Mouse (Mus musculus) gastrocnemius, adult 2 months (tissue): ENCODE results near the gene Plcl2. TPM values are rescaled to one million over a fixed set of nuclear protein-coding genes. Genes with fewer than 3 reads are reported as not detected.
"Not testable (repeated sequence)": the region's sequence is repeated elsewhere in the genome, so short reads cannot be mapped to it uniquely, and the experiment has no call there.

Experiments
- DNase-seq: peaks from one replicate; pipeline ENCODE4 v3.0.0; 2022
- H3K27ac ChIP-seq: fragments of 200-600 bp; 2 replicates; pipeline ENCODE4 v1.8.1; 2022; ENCODE audit warnings: mild to moderate bottlenecking
- H3K4me3 ChIP-seq: fragments of 200-600 bp; 2 replicates; pipeline ENCODE4 v1.8.1; 2022; ENCODE audit warnings: mild to moderate bottlenecking, moderate library complexity
- CTCF ChIP-seq: fragments of 200-600 bp; IDR thresholded peaks from 2 replicates; pipeline ENCODE4 v1.8.1; 2022; ENCODE audit warnings: antibody characterized with exemption, mild to moderate bottlenecking, moderate library complexity
- intact Hi-C: fragments of 180-260 bp; cut with DNase I; formaldehyde crosslinking; loops from one replicate; pipeline ENCODE4 v1.15.1; 2025
- total RNA-seq, 2 experiments: library from RNA; stranded (reverse); gene quantifications; 2 replicates each; pipeline ENCODE4 v1.2.3; 2021

Plcl2 gene
- total RNA-seq, 2 experiments from 2014 or later = 31.0 to 37.2 TPM

DNA sequence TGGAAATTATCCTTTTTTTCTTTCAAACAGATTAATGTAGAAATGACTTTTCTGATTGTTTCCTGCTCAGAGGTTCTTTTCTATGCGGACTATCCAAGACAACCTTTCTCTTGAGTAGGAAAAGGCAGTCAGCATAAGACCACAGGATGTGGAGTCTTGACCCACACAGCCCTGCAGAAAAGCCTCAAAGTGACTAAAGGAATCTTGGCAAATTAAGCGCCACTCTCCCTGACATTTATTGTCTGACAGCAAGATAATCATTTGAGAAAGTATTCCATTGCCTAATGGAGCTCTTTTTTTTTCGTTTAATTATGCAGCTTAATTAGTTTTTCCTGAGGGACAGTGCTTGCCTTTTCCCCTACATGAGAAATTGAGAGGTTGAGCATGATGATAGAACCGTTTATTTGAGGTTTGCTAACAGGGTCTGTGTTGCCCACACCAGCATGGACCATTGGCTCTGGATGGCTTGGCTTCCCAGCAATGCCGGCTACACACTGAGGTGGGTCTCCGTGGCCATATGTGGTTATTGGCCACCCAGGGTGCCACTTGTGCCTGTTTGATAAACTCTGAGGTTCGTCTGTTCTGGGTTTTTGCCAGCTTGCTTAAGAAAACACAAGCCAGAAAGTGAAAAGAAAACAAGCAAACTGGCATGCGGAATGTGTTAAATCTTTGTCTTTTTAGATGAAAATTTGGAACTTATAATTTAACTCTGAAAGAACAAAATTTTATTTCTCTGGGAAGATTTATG, 56.3 kb downstream of the Plcl2 start:
- Histone ChIP-seq H3K27ac (no peak overlapping the region), H3K4me3 (no peak overlapping the region)
- intact Hi-C loops = no loop called here
- no peak for DNase-seq
- no peak for TF ChIP-seq CTCF

DNA sequence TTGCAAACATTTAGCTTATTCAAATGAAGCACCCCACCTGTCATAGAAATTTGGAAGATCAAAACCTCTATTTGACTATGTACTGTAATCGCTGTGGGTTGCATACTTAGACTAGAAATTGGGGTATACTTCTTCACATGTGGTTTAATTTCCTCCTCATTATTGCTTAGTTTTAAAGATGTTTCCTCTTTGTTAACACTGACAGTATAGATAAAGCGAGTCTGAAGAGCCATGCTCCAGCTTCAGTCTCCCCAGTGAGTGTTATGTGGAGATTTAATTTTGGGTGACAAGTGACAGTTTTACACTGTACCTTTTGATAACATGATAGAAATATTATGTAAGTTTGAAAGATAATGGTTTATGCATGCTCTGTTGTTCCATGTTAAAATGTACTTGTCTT, 59.6 kb downstream of the Plcl2 start:
- TF ChIP-seq CTCF = no peak
- Histone ChIP-seq H3K27ac (no peak overlapping the region), H3K4me3 (no peak overlapping the region)
- DNase-seq = no peak
- intact Hi-C loops = no loop called here

DNA sequence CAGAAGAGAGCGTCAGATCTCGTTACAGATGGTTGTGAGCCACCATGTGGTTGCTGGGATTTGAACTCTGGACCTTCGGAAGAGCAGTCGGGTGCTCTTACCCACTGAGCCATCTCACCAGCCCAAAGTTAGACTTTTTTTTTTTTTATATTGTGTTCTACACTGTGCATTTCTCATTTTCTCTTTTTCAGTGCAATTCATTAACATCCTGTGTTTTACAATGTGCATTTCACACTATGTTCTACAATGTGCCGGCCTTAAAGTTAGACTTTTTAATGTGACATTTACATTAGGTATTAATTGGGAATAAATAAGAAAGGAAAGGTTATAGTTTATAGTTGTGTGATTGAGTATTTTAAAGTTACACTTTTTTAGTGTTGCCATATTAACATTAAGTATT, 61.0 kb downstream of the Plcl2 start:
- H3K27ac ChIP-seq, DNase-seq, H3K4me3 ChIP-seq, intact Hi-C loops: not testable (repeated sequence)

DNA sequence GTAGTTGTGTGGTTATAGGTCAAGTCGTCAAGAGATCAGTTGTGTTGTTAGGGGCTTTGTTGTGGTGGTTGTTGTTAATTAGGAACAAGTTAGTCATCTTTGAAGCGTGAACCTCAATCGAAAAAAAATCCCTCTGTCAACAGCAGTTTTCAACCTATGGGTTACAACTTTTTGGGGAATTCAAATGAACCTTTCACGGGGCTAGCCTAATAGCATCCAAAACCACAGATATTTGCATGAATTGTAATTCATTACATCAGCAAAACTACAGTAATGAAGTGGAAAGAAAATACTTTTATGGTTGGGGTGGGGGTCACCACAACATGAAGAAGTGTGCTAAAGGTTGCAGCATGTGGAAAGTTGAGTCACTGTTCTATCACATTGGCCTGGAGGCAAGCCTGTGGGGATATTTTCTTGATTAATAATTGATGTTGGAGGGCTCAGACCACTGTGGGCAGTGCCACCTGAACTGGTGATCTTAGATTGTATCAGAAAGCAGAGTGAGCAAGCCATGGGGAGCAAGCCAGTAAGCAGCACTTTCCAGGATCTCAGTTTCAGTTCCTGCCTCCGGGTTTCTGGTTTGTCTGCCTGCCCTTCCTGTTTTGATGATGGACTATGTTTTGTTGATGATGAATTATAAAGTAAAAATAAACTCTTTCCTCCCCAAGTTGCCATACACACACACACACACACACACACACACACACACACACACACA, 61.6 kb downstream of the Plcl2 start:
- TF ChIP-seq CTCF = no peak
- no peak for DNase-seq
- Histone ChIP-seq H3K4me3 (no peak overlapping the region), H3K27ac (no peak overlapping the region)
- intact Hi-C loops = no loop called here

DNA sequence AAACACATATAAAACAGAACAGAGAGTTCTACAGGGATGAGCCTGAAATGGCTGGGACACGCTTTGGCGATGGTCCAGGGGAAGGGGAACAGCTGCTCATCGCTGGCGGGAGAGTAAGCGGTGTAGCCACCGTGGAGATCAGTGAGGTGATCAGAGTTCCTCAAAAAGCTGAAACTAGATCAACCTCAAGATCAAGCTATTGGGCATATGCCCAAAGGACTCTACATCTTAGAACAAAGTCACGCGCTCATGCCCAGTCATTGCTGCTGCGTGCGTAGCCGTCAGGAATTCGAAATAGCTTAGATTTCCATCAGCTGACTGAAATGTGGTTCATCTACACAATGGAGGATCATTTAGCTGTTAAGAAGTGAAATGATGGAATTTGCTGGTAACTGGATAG, 65.0 kb downstream of the Plcl2 start:
- intact Hi-C loops = no loop called here
- peak; percentile 74 for DNase-seq
- peak overlapping the region; percentile 53 for H3K27ac ChIP-seq
- H3K4me3 ChIP-seq = peak overlapping the region; percentile 19; the same call in 1 of the 2 replicates
- no peak for TF ChIP-seq CTCF

DNA sequence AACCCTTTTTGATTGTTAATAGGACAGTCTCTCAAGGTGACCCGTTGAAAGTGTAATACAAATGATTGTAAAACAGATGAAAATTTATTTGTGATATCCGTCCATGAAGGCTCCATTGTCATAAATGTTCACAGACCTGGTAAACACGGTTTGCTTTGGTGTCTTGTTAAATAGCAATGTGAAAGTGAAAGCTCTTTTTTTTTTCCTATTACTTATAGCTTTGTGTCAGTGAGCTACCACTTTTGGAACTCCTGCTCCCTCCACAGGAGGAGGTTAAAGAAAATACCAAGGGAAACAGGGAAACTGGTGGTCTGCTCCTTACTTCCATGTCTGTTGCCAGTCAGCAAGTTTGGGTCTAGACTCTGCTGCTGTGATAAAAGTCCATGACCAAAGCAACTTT, 71.2 kb downstream of the Plcl2 start:
- TF ChIP-seq CTCF = no peak
- no peak for DNase-seq
- Histone ChIP-seq H3K4me3 (peak overlapping the region; percentile 9; the same call in 1 of the 2 replicates), H3K27ac (no peak overlapping the region)
- intact Hi-C loops = no loop called here

DNA sequence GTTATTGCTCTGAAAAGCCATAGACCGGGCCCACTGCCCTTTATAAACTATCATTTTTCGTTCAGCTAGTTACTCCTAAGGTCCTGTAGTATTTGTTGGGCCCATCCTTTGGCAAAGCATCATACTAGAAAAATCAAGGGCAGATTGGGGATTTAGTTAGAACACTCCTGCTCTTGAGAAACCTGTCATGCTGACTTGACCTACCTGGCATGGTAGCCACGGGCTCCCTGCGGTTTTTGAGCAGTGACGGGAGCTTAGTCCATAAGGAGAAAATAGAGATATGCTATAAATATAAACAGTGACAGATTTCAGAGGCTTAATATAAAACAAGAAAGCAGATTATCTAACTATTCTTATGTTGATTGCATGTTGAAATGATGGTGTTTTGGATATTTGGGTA, 77.6 kb downstream of the Plcl2 start:
- intact Hi-C loops = no loop called here
- H3K27ac ChIP-seq = peak overlapping the region; percentile 25; the same call in 1 of the 2 replicates

DNA sequence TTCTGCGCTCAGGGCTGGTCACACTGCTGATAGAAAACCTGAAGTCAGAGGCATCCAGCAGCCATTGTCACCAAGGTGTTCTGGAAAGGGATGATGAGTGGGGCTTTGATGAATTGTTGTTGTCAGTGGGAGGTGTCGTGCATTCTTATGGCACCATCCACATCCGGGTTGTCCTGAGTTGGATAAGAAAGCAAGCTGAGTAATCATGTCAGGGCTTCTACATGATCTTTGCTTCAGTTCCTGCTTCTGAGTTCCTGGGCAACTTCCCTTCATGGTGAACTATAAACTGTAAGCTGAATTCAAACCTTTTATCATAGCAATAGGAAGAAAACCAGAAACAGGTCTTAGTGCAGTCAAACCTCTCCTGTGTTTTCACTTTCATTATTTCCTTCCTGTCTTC, 78.7 kb downstream of the Plcl2 start:
- TF ChIP-seq CTCF = no peak
- intact Hi-C loops = no loop called here
- DNase-seq = no peak

More for the DNA sequence above, 77.6 kb downstream of the Plcl2 start:
- DNase-seq = peak; percentile 31
- H3K4me3 ChIP-seq = no peak overlapping the region
- no peak for TF ChIP-seq CTCF

DNA sequence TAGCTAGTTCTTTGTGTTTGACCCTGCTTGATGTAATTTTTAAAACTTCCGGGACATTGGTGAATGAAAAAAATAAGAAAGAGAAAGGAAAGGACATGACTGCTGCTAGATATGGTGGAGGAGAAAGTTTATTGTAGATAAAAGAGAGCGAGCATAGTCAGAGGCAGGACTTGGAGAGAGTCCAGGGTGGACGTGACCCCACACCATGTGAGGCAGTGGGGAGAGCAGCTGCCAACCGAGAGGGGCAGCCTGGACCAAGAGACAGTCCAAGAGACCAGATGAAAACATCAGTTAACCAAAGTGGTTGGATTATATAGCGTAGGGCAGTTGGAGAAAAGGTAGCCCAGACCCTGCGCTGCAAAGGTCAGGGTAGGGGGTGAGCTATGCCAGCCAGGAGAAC, 91.0 kb downstream of the Plcl2 start:
- Histone ChIP-seq H3K4me3 (no peak overlapping the region), H3K27ac (peak overlapping the region; percentile 46; the same call in 1 of the 2 replicates)
- TF ChIP-seq CTCF = no peak
- DNase-seq = no peak
- intact Hi-C loops = no loop called here

More for the DNA sequence above, 78.7 kb downstream of the Plcl2 start:
- Histone ChIP-seq H3K4me3 (no peak overlapping the region), H3K27ac (peak overlapping the region; percentile 28; the same call in 1 of the 2 replicates)

DNA sequence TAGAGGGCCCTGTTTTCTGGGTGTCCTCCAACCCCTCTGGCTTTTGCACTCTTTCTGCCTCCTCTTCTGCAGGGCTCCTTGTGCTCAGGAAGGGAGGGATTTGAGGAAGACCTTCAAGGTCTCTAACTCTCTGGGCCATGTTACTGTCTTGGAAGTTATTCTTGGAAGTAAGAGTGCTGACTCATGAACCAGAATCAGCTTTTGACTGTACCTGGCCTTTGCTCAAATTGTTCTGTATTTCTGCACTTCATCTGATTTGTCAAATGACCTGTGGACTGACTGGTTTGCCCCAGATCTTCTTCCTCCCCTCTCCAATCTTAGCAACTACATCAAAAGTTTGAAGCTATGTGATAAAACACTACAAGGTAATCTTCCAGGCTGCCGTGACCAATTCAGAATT, 91.5 kb downstream of the Plcl2 start:
- Histone ChIP-seq H3K27ac (peak overlapping the region; percentile 46; the same call in 1 of the 2 replicates), H3K4me3 (no peak overlapping the region)
- no peak for DNase-seq
- no peak for TF ChIP-seq CTCF
- intact Hi-C loops = no loop called here

DNA sequence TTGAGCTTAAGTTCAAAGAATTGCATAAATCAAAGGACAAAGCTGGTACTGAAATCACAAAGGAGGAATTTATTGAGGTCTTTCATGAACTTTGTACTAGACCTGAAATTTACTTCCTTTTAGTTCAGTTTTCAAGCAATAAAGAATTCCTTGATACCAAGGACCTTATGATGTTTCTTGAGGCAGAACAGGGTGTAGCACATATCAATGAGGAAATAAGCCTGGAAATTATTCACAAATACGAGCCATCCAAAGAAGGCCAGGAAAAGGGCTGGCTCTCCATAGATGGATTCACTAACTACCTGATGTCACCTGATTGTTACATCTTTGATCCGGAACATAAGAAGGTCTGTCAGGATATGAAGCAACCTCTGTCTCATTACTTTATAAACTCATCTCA, 97.7 kb downstream of the Plcl2 start:
- intact Hi-C loops = no loop called here
- no peak for DNase-seq
- no peak for TF ChIP-seq CTCF
- Histone ChIP-seq H3K27ac (no peak overlapping the region), H3K4me3 (no peak overlapping the region)

DNA sequence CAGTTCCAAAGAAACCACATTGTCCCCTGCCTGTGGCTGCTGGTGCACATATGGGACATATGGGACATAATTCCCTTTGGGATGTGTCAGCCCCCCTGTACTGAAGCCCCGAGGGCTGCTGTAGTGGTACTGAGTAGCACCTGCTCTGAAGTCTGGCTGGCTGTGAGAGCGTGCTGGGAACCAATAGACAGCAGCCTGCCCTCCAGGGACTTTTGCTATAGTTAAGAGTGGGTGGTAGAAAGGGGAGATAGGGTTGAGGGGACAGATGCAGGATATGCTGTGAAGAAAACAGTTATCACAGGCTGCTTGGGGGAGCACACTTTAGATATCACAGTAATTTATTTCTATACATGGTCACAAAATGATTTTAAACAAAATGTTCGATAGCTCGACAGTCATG, 100.7 kb downstream of the Plcl2 start:
- no peak for DNase-seq
- no peak overlapping the region for H3K4me3 ChIP-seq
- no peak overlapping the region for H3K27ac ChIP-seq
- intact Hi-C loops = no loop called here
- no peak for TF ChIP-seq CTCF

DNA sequence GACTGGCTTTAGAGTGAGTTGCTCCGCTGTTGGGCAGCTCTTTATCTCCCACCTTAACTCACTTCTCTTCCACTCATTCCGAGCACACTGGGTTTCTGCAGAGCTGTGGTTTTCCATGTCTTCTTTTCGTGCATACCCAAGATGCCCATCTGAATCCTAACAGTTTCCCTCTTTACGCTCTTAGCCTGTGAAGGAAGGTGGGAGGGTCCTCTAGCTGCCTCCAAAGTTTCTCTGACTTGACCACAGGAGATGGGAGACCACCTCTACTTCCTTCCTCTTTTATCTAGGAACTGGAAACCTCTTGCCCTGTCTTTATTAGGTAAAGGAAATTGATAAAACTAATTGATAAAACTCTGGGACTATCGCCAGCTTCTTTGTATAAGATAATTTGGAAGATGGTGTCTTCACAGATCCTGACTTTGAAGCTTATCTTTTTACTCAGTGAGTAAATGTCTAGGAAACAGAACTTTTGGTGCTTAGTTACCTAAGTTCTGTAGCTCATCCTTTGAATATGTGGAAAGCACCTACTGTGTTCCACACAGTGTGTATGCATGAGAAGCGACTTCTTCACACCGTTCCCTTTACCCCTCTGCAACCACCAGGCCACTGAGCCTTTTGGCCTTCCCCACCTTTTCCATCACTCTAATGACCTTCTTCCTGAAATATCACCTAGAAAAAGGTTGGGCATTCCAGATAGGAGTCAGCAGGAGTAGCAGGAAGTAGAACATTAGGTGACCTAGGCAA, 111.8 kb downstream of the Plcl2 start:
- no peak for DNase-seq
- H3K27ac ChIP-seq = no peak overlapping the region
- H3K4me3 ChIP-seq = no peak overlapping the region
- no peak for TF ChIP-seq CTCF
- intact Hi-C loops = no loop called here
